Mouse (Mus musculus) ES-E14 (cell line): ENCODE measurements around the gene Nsdhl.

Source experiments
- CHD2 ChIP-seq: IDR thresholded peaks from 2 replicates; pipeline ENCODE4 v1.6.1; 2014; ENCODE audit warnings: mild to moderate bottlenecking, low read depth, low read length, inconsistent platforms
- MAFK ChIP-seq: IDR thresholded peaks from 2 replicates; pipeline ENCODE4 v1.6.1; 2014; ENCODE audit warnings: mild to moderate bottlenecking, low read depth, low read length, inconsistent platforms; ENCODE audit not compliant: insufficient read depth
- ZC3H11A ChIP-seq: IDR thresholded peaks from 2 replicates; pipeline ENCODE4 v1.6.1; 2012; ENCODE audit warnings: low read depth, mild to moderate bottlenecking, inconsistent platforms, low read length, borderline replicate concordance
- ZNF384 ChIP-seq: IDR thresholded peaks from 2 replicates; pipeline ENCODE4 v1.6.1; 2012; ENCODE audit warnings: low read depth, low read length, inconsistent platforms

DNA sequence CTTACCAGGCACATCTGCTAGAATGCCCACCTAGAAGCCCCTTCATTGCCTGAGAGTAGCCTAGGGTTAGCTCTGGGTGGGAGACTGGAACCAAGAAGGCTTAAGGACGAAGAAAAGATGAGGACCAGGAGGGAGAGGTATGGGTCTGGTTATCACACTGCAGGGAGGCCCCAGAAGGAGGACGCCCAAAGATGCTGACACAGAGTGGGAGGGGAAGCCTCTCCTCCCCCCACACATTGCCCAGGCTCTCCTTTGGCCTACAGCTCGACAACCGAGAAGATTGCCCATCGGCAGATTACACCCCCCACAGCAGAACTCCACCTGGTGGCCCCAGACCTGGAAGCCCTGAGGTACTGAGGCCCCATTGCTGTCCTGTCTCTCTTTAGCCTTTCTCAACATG, 84.8 kb downstream of the Nsdhl start:
- no peak for TF ChIP-seq CHD2
- TF ChIP-seq MAFK = no peak
- TF ChIP-seq ZC3H11A = no peak
- TF ChIP-seq ZNF384 = no peak
